Mouse (Mus musculus): ENCODE results near the gene Sfr1. TPM values are rescaled to one million over a fixed set of nuclear protein-coding genes. Genes with fewer than 3 reads are reported as not detected.

Gene Sfr1
- polyA plus RNA-seq, 1 experiment from 2014 or later = 69.3 TPM

DNA sequence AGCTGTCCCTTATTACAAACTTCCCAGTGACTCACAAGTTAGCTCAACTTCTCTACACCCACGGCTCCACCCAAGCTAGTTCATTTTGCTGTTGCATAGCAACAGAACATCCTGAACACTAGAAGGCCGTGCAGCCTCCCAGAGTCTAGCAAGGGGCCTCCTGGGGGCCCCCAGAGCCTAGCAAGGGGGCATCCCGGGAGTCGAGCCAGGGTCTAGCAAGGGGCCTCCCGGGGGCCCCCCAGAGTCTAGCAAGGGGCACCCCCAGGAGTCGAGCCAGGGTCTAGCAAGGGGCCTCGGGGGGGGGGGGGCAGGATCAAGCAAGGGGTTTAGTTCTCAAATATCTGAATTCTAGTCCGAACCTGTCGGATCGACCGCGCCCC lies 801 bp upstream of the Sfr1 start:
- Histone ChIP-seq H3K27ac (ENCODE audit: low read depth) (peak overlapping the region; percentile 95), H3K9ac (replicated peaks) (peak overlapping the region; percentile 71), H3K4me2 (ENCODE audit: low read depth, low read length) (peak overlapping the region; percentile 87), H3K4me3 (ENCODE audit: low read depth, low read length) (peak overlapping the region; percentile 91), H3K9me3 (ENCODE audit: low read length) (no peaks in the 10 kb centered on the region), H3K27me3 (ENCODE audit: insufficient read depth, low read length) (no peaks in the 10 kb centered on the region), H3K36me3 (replicated peaks; ENCODE audit: insufficient read depth, low read length) (peaks cover 27% of the 10 kb centered on the region), H3K4me1 (ENCODE audit: insufficient read depth) (peaks cover 6% of the 10 kb centered on the region; the same call in 1 of the 2 replicates)
- TF ChIP-seq EP300 (IDR thresholded peaks at IDR 0.05; ENCODE audit: low read depth) (no peak), CTCF (IDR thresholded peaks at IDR 0.05; ENCODE audit: low read depth) (no peak)
- peak; percentile 26 for ATAC-seq
- under 1% methylated on average over 12 of the region's 12 CpGs for whole genome bisulfite sequencing (ENCODE audit: insufficient replicate concordance)
- DNase-seq = peak; percentile 73

DNA sequence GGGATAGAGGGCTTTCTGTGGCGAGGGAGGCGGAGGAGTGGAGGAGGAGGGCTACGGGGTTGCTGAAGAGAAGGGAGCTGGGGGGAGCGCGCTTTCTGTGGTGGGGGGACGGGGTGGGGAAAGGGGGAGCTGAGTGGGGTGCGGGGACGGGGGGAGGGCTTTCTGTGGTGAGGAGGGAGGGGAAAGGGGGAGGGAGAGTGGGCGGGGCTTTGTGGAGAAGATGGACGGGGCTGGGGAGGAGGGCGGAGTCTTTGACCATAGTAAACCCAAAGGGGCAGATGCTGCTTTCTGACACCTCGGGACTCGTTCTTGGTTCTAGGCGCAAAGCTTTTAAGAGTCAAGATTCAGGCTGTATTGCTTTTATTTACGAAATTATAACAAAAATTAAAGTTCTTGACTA lies 449 bp downstream of the Sfr1 start:
- 2% methylated on average over 13 of the region's 15 CpGs for WGBS (ENCODE audit: insufficient replicate concordance)
- peak; percentile 35 for ATAC-seq
- peak; percentile 86 for DNase-seq
- Histone ChIP-seq H3K36me3 (replicated peaks; ENCODE audit: insufficient read depth, low read length) (peaks cover 36% of the 10 kb centered on the region), H3K27me3 (ENCODE audit: insufficient read depth, low read length) (no peaks in the 10 kb centered on the region), H3K9me3 (ENCODE audit: low read length) (no peaks in the 10 kb centered on the region), H3K9ac (replicated peaks) (peak overlapping the region; percentile 77), H3K4me1 (ENCODE audit: insufficient read depth) (peaks cover 6% of the 10 kb centered on the region; the same call in 1 of the 2 replicates), H3K27ac (ENCODE audit: low read depth) (peak overlapping the region; percentile 97), H3K4me3 (ENCODE audit: low read depth, low read length) (peak overlapping the region; percentile 91), H3K4me2 (ENCODE audit: low read depth, low read length) (peak overlapping the region; percentile 87)
- TF ChIP-seq CTCF (IDR thresholded peaks at IDR 0.05; ENCODE audit: low read depth) (no peak), EP300 (IDR thresholded peaks at IDR 0.05; ENCODE audit: low read depth) (no peak)

DNA sequence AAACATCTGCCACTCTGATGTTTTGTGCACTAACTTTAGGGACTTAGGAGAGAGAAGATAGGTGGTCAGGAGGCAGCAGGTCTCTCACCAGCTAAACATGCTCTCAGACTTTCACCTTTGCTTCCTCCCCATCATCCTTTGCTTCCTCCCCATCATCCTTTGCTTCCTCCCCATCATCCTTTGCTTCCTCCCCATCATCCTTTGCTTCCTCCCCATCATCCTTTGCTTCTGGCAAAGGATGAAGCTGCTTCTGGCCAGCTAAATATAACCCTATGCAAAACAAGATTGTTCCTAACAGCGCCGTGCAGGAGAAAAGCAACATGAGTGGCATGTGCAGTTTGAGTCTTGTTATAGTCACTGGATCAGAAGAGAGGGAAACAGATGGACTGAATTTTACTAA lies 15.6 kb downstream of the Sfr1 start:
- ATAC-seq (no peak), DNase-seq (no peak)
- H3K9me3 ChIP-seq (ENCODE audit: low read length) = no peaks in the 10 kb centered on the region
- no peaks in the 10 kb centered on the region for H3K27me3 ChIP-seq (ENCODE audit: insufficient read depth, low read length)
- no peak overlapping the region for H3K27ac ChIP-seq (ENCODE audit: low read depth)
- 91% methylated on average over 2 of the region's 2 CpGs for WGBS (ENCODE audit: insufficient replicate concordance)
- H3K4me2 ChIP-seq (ENCODE audit: low read depth, low read length) = no peak overlapping the region
- H3K4me1 ChIP-seq (ENCODE audit: insufficient read depth) = no peaks in the 10 kb centered on the region
- no peak overlapping the region for H3K4me3 ChIP-seq (ENCODE audit: low read depth, low read length)
- no peaks in the 10 kb centered on the region for H3K36me3 ChIP-seq (replicated peaks; ENCODE audit: insufficient read depth, low read length)
- no peak for TF ChIP-seq EP300 (IDR thresholded peaks at IDR 0.05; ENCODE audit: low read depth)
- TF ChIP-seq CTCF (IDR thresholded peaks at IDR 0.05; ENCODE audit: low read depth) = no peak
- no peak overlapping the region for H3K9ac ChIP-seq (replicated peaks)

DNA sequence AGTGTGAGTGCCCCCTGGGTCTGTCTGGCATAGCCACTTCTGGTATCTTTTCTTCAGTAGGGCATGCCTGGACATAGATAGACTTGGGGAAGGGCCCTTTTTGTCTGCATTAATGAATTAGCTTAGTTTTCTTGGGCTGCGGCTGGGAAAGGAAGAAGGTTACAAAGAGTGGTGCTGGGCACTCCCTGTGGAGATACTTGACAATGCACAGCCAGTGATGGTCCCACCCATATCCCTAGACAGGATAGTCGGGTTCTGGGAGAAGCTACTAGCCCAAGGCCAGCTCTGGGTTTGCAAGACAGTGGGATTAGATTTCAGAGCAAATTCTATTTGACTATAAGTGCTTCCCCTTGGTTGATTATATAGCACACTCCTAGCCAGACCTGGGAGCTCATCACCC lies 17.5 kb downstream of the Sfr1 start:
- Histone ChIP-seq H3K36me3 (replicated peaks; ENCODE audit: insufficient read depth, low read length) (no peaks in the 10 kb centered on the region), H3K4me1 (ENCODE audit: insufficient read depth) (no peaks in the 10 kb centered on the region), H3K9me3 (ENCODE audit: low read length) (no peaks in the 10 kb centered on the region), H3K4me3 (ENCODE audit: low read depth, low read length) (no peak overlapping the region), H3K27me3 (ENCODE audit: insufficient read depth, low read length) (no peaks in the 10 kb centered on the region), H3K27ac (ENCODE audit: low read depth) (no peak overlapping the region), H3K9ac (replicated peaks) (no peak overlapping the region), H3K4me2 (ENCODE audit: low read depth, low read length) (no peak overlapping the region)
- ATAC-seq (no peak), DNase-seq (no peak)
- no peak for TF ChIP-seq CTCF (IDR thresholded peaks at IDR 0.05; ENCODE audit: low read depth)
- TF ChIP-seq EP300 (IDR thresholded peaks at IDR 0.05; ENCODE audit: low read depth) = no peak
- WGBS (ENCODE audit: insufficient replicate concordance) = 68% methylated on average over 2 of the region's 2 CpGs

DNA sequence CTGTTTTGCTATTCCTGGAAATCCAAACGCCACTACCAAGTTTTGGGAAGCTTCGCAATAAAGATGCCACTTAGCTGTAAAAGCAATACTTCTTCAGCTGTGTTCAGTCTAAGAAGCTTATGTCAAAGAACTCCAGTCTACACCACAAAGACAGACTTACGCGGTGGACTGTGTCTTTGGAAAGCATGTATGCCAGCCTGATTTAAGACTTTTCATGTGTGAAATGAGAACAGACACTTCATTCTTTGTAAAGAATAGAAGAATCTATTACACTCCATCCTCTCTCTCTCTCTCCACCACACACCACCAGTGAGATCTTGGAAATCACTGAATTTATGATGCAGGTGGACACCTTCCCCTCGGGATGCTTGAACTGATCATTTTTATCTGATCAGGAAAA lies 18.9 kb downstream of the Sfr1 start:
- Histone ChIP-seq H3K36me3 (replicated peaks; ENCODE audit: insufficient read depth, low read length) (no peaks in the 10 kb centered on the region), H3K4me3 (ENCODE audit: low read depth, low read length) (no peak overlapping the region), H3K4me2 (ENCODE audit: low read depth, low read length) (no peak overlapping the region), H3K27ac (ENCODE audit: low read depth) (no peak overlapping the region), H3K27me3 (ENCODE audit: insufficient read depth, low read length) (no peaks in the 10 kb centered on the region), H3K9ac (replicated peaks) (no peak overlapping the region), H3K4me1 (ENCODE audit: insufficient read depth) (no peaks in the 10 kb centered on the region), H3K9me3 (ENCODE audit: low read length) (no peaks in the 10 kb centered on the region)
- ATAC-seq (no peak), DNase-seq (no peak)
- TF ChIP-seq CTCF (IDR thresholded peaks at IDR 0.05; ENCODE audit: low read depth) (no peak), EP300 (IDR thresholded peaks at IDR 0.05; ENCODE audit: low read depth) (no peak)
- 74% methylated on average over 5 of the region's 5 CpGs for WGBS (ENCODE audit: insufficient replicate concordance)

DNA sequence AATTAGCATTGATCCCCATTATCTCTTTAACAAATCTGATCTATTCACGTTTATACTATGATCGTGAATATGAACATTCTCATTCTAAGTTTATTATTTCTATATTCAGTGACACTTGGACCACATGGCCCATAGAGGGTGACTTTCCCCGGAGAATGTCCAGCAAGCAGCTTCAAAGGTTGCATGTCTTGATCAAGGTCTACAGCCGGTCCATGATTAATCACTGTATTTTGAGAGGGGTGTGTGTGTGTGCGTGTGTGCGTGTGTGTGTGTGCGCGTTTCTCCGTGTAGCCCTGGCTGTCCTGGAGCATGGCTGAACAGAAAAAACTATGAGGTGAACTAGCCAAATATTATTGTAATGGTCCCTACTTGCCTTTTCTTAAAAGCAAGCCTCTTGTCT lies 21.0 kb downstream of the Sfr1 start:
- Histone ChIP-seq H3K36me3 (replicated peaks; ENCODE audit: insufficient read depth, low read length) (no peaks in the 10 kb centered on the region), H3K27me3 (ENCODE audit: insufficient read depth, low read length) (no peaks in the 10 kb centered on the region), H3K4me1 (ENCODE audit: insufficient read depth) (no peaks in the 10 kb centered on the region), H3K4me3 (ENCODE audit: low read depth, low read length) (no peak overlapping the region), H3K9ac (replicated peaks) (no peak overlapping the region), H3K4me2 (ENCODE audit: low read depth, low read length) (no peak overlapping the region), H3K9me3 (ENCODE audit: low read length) (no peaks in the 10 kb centered on the region), H3K27ac (ENCODE audit: low read depth) (no peak overlapping the region)
- no peak for ATAC-seq
- WGBS (ENCODE audit: insufficient replicate concordance) = 80% methylated on average over 9 of the region's 9 CpGs
- no peak for DNase-seq
- TF ChIP-seq EP300 (IDR thresholded peaks at IDR 0.05; ENCODE audit: low read depth) (no peak), CTCF (IDR thresholded peaks at IDR 0.05; ENCODE audit: low read depth) (no peak)

DNA sequence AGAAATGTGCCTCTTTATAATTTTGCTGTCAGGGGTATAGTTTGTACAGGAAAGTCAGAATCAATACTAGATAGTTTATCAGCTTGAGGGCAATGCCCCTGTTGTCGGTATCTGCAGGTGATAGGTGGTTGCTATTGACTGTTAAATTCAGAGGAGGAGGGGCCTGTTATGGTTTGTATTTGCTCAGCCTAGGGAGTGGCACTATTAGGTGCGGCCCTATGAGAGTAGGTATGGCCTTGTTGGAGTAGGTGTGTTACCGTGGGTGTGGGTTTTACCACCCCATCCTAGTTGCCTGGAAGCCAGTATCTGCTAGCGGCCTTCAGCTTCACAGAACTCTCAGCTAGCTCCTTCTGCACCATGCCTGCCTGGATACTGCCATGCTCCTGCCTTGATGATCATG lies 22.4 kb downstream of the Sfr1 start:
- no peak overlapping the region for H3K9ac ChIP-seq (replicated peaks)
- TF ChIP-seq EP300 (IDR thresholded peaks at IDR 0.05; ENCODE audit: low read depth) (no peak), CTCF (IDR thresholded peaks at IDR 0.05; ENCODE audit: low read depth) (no peak)
- no peak for DNase-seq
- H3K27ac ChIP-seq (ENCODE audit: low read depth) = no peak overlapping the region
- H3K4me1 ChIP-seq (ENCODE audit: insufficient read depth) = no peaks in the 10 kb centered on the region
- ATAC-seq = no peak
- H3K9me3 ChIP-seq (ENCODE audit: low read length) = no peaks in the 10 kb centered on the region
- no peak overlapping the region for H3K4me2 ChIP-seq (ENCODE audit: low read depth, low read length)
- H3K4me3 ChIP-seq (ENCODE audit: low read depth, low read length) = no peak overlapping the region
- WGBS (ENCODE audit: insufficient replicate concordance) = 60% methylated on average over 4 of the region's 4 CpGs
- H3K27me3 ChIP-seq (ENCODE audit: insufficient read depth, low read length) = no peaks in the 10 kb centered on the region
- no peaks in the 10 kb centered on the region for H3K36me3 ChIP-seq (replicated peaks; ENCODE audit: insufficient read depth, low read length)
